Mouse (Mus musculus): ENCODE data around the gene Calhm4. TPM values are rescaled to one million over a fixed set of nuclear protein-coding genes. Genes with fewer than 3 reads are reported as not detected.

The Calhm4 gene
- total RNA-seq (2017) = not detected in 3 replicates

GRCm38 (mm10) chr10:34044210-34044609 is at the start of gene Calhm4:
Calhm4 (minus strand) TSS chr10:34044310.
- no peak for ATAC-seq (replicated peaks; ENCODE audit: insufficient number of reproducible peaks, low FRiP score, low TSS enrichment, poor library complexity, severe bottlenecking)

DNA sequence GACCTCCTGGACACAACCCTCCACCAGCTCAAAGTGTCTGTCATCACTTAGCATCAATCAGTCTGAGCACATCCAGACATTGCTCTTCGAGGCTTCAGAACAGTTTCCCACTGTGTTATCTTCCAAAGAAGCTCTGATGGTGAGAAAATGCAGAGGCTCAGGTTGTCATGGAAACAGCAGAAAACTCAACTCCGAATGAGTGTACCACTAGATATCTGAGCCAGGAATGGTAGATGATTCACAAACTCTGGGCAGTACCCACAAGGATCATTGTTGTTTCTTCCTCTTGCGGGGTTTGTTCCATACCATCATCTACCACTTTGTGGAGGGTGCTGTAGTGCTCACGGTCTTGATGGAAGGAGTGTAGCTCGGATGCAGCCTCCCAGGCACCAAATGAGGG is 47.8 kb upstream of the Calhm4 start:
- ATAC-seq (replicated peaks; ENCODE audit: insufficient number of reproducible peaks, low FRiP score, low TSS enrichment, poor library complexity, severe bottlenecking) = no peak

DNA sequence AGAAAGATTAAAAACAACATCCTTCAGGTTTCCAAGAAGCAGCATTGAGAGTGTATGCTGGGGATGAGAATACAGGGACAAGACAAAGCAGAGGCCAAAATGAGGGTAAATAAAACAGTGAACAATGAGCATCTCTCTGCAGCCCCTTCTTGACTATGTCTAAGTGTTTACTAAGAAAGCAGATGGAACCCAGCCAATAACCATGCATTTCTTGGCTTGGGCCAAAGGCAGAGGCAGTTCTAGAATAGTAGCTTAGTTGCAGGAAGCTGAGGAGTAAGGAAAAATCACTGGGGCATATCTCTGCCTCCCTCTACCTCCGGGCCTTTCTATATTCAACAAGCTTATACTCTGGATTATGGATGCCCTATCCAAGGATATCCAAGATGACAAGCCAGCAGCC is 46.4 kb upstream of the Calhm4 start:
- no peak for ATAC-seq (replicated peaks; ENCODE audit: insufficient number of reproducible peaks, low FRiP score, low TSS enrichment, poor library complexity, severe bottlenecking)

GRCm38 (mm10) chr10:34089517-34089916 is 45.4 kb upstream of the Calhm4 start:
- no peak for ATAC-seq (replicated peaks; ENCODE audit: insufficient number of reproducible peaks, low FRiP score, low TSS enrichment, poor library complexity, severe bottlenecking)

DNA sequence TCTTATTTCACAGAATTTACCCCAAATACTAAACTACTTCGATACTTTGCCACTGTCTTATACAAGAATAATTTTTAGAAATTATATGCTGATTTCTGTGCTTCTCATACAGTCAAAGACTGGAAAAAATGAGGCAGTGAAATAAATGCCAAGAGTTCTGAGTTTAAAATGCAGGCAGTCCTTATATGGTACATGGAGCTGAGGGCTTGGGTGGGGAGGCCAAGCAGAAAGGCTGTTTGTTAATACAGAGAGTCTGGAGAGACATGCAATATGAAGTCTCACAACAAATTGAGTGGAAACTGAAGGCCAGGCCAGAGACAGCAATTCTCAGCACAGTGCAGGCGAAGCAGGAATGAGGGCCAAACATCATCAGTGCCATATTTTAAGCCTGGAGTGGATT is 44.4 kb upstream of the Calhm4 start:
- no peak for ATAC-seq (replicated peaks; ENCODE audit: insufficient number of reproducible peaks, low FRiP score, low TSS enrichment, poor library complexity, severe bottlenecking)

DNA sequence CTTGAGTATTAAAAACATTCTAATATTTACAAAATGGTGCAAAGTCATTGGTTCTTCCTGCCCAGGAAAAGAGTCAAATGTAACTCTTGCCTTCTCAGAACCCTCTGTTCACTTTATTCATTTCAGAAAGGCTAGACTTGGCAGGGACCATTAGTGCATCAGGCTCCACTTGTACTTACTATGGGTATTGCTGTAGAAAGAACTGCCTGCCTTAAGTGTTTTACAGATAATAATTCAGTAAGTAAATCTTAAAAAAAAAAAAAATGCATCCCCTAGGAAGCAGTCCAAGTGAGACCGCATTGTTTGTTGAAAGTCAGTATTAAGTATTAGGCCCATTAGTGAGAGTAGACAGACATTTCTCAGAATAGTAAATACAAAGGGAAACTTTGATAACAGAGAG is 42.4 kb upstream of the Calhm4 start:
- no peak for ATAC-seq (replicated peaks; ENCODE audit: insufficient number of reproducible peaks, low FRiP score, low TSS enrichment, poor library complexity, severe bottlenecking)

GRCm38 (mm10) chr10:34074522-34075200 is 30.6 kb upstream of the Calhm4 start:
- no peak for ATAC-seq (replicated peaks; ENCODE audit: insufficient number of reproducible peaks, low FRiP score, low TSS enrichment, poor library complexity, severe bottlenecking)

- no peak for ATAC-seq (replicated peaks; ENCODE audit: insufficient number of reproducible peaks, low FRiP score, low TSS enrichment, poor library complexity, severe bottlenecking)
Measured at GRCm38 (mm10) chr10:34071650-34072049, 27.5 kb upstream of the Calhm4 start.

DNA sequence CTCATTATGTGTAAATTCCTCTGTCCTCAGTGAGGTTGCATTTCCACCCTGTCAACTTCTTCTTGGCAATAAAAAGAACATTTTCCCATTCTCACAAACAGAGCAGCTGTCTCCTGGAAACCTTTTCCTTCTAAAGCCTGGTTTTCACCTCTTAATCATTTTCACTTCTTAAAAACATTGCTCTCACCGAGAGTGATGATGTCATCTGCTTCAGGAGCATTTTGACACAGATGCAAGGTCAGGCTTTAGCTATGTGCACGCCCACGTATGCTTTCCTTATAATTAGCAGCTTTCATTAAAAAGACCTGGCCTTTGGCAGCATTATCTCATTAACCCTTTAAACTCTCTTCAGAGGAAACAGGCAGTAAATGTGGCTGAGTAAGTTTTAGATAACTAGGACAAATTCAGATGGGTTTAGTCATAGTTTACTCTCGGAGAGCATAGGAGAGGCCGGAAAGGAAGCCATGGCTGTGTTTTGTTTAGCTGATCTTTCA is 26.9 kb upstream of the Calhm4 start:
- ATAC-seq (replicated peaks; ENCODE audit: insufficient number of reproducible peaks, low FRiP score, low TSS enrichment, poor library complexity, severe bottlenecking) = no peak

- ATAC-seq (replicated peaks; ENCODE audit: insufficient number of reproducible peaks, low FRiP score, low TSS enrichment, poor library complexity, severe bottlenecking) = no peak
Measured at GRCm38 (mm10) chr10:34069606-34070005, 25.5 kb upstream of the Calhm4 start.

- ATAC-seq (replicated peaks; ENCODE audit: insufficient number of reproducible peaks, low FRiP score, low TSS enrichment, poor library complexity, severe bottlenecking) = no peak
Measured at GRCm38 (mm10) chr10:34066591-34066990, 22.5 kb upstream of the Calhm4 start.

DNA sequence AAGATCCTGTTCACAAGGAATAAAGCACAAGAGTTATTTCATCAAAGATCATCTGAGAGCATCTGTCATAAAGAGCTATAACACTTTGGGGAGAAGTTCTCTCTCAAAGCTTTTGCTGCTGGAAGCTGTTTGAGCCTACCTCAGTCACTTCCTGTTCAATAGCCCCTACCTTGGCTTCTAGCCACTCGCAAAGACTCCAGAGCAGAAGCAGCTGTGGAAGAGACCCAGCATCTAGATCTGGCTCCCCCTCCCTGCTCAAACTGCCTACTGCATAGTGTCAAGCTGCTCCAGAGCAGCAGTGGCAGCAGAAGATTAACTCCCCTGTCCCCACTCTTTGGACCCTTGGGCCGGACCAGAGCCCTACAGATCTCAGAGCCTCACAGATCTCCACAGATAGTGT is 9.9 kb upstream of the Calhm4 start:
- ATAC-seq (replicated peaks; ENCODE audit: insufficient number of reproducible peaks, low FRiP score, low TSS enrichment, poor library complexity, severe bottlenecking) = no peak

- no peak for ATAC-seq (replicated peaks; ENCODE audit: insufficient number of reproducible peaks, low FRiP score, low TSS enrichment, poor library complexity, severe bottlenecking)
Measured at GRCm38 (mm10) chr10:34037401-34037800, 6.7 kb downstream of the Calhm4 start, which contains the start of gene Trappc3l. Trappc3l (plus strand) TSS chr10:34037597.

GRCm38 (mm10) chr10:34036587-34036986 is 7.5 kb downstream of the Calhm4 start:
- ATAC-seq (replicated peaks; ENCODE audit: insufficient number of reproducible peaks, low FRiP score, low TSS enrichment, poor library complexity, severe bottlenecking) = peak; percentile 83

DNA sequence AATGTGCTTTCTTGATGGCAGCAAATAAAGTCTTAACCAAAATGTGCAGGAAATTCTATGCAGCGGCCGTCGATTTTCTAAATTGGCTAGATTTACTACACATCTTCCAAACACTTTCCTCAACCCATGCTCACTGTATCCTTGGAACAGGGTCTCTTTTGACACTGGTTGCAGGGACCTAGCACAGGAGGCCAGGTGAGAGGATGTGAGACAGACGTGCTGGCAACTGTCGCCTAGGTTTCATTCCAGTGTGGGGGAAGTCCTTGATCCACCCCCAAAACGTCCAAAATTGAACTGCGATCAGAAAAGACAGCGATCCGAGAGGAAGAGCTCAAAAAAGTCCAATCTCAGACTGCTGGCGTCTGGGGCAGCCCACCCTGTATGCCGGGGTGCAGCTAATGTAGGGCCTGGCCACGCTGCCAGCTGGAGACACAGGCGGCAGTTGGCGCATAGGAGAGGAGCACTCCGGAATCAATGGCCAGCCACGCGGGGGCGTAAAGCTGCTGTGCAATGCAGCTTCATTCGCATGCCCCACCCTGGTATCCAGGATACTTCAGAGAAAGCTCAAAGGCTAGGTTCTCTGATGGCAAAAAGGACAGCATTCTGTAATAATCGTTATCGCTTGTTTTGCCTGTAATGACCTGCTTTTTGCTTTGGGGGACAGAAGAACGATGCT is 10.3 kb downstream of the Calhm4 start:
- 0 out of 2 replicates have a peak, but pooled peaks have one; percentile 62 for ATAC-seq (replicated peaks; ENCODE audit: insufficient number of reproducible peaks, low FRiP score, low TSS enrichment, poor library complexity, severe bottlenecking)

GRCm38 (mm10) chr10:34030322-34030721 is 13.8 kb downstream of the Calhm4 start:
- ATAC-seq (replicated peaks; ENCODE audit: insufficient number of reproducible peaks, low FRiP score, low TSS enrichment, poor library complexity, severe bottlenecking) = no peak; the same call in 1 of the 2 replicates

- ATAC-seq (replicated peaks; ENCODE audit: insufficient number of reproducible peaks, low FRiP score, low TSS enrichment, poor library complexity, severe bottlenecking) = peak; percentile 97
Measured at GRCm38 (mm10) chr10:34019302-34020075, 24.6 kb downstream of the Calhm4 start, which contains the start of gene Rwdd1. Rwdd1 (minus strand) TSS chr10:34019624.

DNA sequence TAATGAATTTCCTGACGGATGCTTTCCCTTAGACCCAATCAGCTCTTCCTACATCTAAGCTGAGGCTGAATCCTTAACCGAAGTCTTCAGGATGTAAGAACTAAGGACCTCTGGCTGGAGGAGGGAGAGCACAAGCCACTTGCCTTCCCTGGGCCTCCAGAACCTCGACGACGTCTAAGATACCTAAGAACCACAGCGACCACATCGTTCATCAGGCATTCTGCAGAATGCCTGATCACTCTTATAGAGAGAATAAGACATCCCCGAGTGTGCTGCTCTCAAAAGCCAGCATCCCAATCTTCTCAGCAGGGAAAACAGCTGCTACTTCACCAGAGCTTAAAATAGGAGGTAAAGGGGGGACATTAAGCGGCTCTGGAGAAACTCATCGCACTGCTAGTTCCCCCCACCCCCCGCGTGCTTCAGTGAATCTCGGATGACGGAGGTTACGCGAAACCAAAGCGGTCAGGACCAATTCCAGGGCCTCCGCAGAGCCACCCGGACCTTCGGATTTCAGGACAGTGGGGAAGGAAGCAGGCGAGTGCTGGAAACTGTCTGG is 25.3 kb downstream of the Calhm4 start:
- no peak for ATAC-seq (replicated peaks; ENCODE audit: insufficient number of reproducible peaks, low FRiP score, low TSS enrichment, poor library complexity, severe bottlenecking)

GRCm38 (mm10) chr10:34013241-34013640 is 30.9 kb downstream of the Calhm4 start:
- no peak for ATAC-seq (replicated peaks; ENCODE audit: insufficient number of reproducible peaks, low FRiP score, low TSS enrichment, poor library complexity, severe bottlenecking)
